Mouse (Mus musculus): ENCODE data around the gene Slc43a2. TPM values are rescaled to one million over a fixed set of nuclear protein-coding genes. Genes with fewer than 3 reads are reported as not detected.

Gene Slc43a2
- polyA plus RNA-seq, 1 experiment from 2014 or later: 2.7 TPM

DNA sequence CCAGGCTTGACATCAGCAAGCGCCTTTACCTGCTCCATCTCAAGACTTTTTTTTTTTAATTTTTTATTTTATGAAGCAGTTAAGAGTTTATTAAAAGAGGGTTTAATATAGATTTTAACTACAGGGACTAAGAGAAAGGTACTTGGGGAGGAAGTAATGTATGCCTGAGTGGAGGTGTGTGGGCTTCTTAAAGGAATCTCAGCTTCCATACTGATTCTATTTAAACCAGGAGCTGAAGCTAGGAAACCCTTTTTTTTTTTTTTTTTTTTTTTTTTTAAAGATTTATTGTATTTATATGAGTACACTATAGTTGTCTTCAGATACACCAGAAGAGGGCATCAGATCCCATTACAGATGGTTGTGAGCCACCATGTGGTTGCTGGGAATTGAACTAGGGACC, 83.3 kb downstream of the Slc43a2 start:
- no peak for ATAC-seq (replicated peaks; ENCODE audit: insufficient number of reproducible peaks, low FRiP score, low TSS enrichment)
- H3K9ac ChIP-seq (ENCODE audit: low read depth, low read length): no peak overlapping the region
- H3K9me3 ChIP-seq (replicated peaks; ENCODE audit: control insufficient read depth, low read length): no peaks in the 10 kb centered on the region
- no peak overlapping the region for H3K27ac ChIP-seq (ENCODE audit: low read depth, low read length)
- no peak overlapping the region for H3K4me3 ChIP-seq (ENCODE audit: low read depth, low read length)
- no peaks in the 10 kb centered on the region for H3K4me1 ChIP-seq (ENCODE audit: control insufficient read depth, insufficient read depth, low read length)
- 92% methylated on average over 1 of the region's 1 CpGs for WGBS (ENCODE audit: insufficient replicate concordance)
- H3K4me2 ChIP-seq: no peak overlapping the region
- no peaks in the 10 kb centered on the region for H3K27me3 ChIP-seq (ENCODE audit: control insufficient read depth, insufficient read depth, low read length)
- H3K36me3 ChIP-seq (ENCODE audit: control insufficient read depth, insufficient read depth, low read length): peaks cover 21% of the 10 kb centered on the region

DNA sequence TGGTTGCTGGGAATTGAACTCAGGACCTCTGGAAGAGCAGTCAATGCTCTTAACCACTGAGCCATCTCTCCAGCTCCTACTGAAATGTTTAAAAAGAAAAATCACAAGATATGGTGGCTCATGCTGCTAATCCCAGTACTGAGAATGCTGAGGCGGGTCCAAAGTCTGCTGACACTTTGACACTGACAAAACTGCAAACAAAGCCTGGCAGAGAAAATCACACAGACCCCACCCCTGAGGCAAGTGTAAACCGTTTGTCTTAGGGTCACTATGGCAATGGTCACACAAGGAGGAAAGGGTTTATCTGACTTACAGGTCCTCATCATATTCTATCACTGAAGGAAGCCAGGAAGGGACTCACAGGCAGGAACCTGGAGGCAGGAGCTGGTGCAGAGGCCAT, 84.1 kb downstream of the Slc43a2 start:
- Histone ChIP-seq H3K9me3 (replicated peaks; ENCODE audit: control insufficient read depth, low read length) (no peaks in the 10 kb centered on the region), H3K36me3 (ENCODE audit: control insufficient read depth, insufficient read depth, low read length) (peaks cover 23% of the 10 kb centered on the region), H3K4me1 (ENCODE audit: control insufficient read depth, insufficient read depth, low read length) (no peaks in the 10 kb centered on the region), H3K27me3 (ENCODE audit: control insufficient read depth, insufficient read depth, low read length) (no peaks in the 10 kb centered on the region), H3K4me2 (no peak overlapping the region), H3K4me3 (ENCODE audit: low read depth, low read length) (no peak overlapping the region), H3K9ac (ENCODE audit: low read depth, low read length) (no peak overlapping the region), H3K27ac (ENCODE audit: low read depth, low read length) (no peak overlapping the region)
- 86% methylated on average over 2 of the region's 2 CpGs for WGBS (ENCODE audit: insufficient replicate concordance)
- no peak for ATAC-seq (replicated peaks; ENCODE audit: insufficient number of reproducible peaks, low FRiP score, low TSS enrichment)

DNA sequence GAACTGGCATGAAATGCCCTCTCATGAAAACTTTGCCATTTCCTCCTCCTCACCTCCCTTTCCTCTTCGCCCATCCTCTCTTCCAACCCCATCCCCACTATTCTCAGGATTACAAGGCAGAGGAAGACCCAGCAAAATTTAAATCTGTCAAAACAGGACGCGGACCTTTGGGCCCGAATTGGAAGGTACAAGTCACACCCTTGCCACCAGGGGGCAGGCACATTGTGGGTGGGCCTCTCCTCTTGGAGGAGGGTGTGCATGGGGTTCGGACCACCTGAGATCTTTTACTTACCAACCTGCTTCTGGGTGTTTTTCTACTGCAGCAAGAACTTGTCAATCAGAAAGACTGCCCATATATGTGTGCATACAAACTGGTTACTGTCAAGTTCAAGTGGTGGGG, 87.6 kb downstream of the Slc43a2 start:
- no peak overlapping the region for H3K27ac ChIP-seq (ENCODE audit: low read depth, low read length)
- 80% methylated on average over 5 of the region's 5 CpGs for WGBS (ENCODE audit: insufficient replicate concordance)
- peaks cover 29% of the 10 kb centered on the region for H3K36me3 ChIP-seq (ENCODE audit: control insufficient read depth, insufficient read depth, low read length)

GRCm38 (mm10) chr11:75620136-75620780, 88.8 kb downstream of the Slc43a2 start:
- Histone ChIP-seq H3K4me1 (ENCODE audit: control insufficient read depth, insufficient read depth, low read length) (peaks cover 25% of the 10 kb centered on the region), H3K9me3 (replicated peaks; ENCODE audit: control insufficient read depth, low read length) (no peaks in the 10 kb centered on the region), H3K9ac (ENCODE audit: low read depth, low read length) (no peak overlapping the region), H3K36me3 (ENCODE audit: control insufficient read depth, insufficient read depth, low read length) (peaks cover 26% of the 10 kb centered on the region), H3K27ac (ENCODE audit: low read depth, low read length) (no peak overlapping the region), H3K27me3 (ENCODE audit: control insufficient read depth, insufficient read depth, low read length) (no peaks in the 10 kb centered on the region), H3K4me3 (ENCODE audit: low read depth, low read length) (no peak overlapping the region), H3K4me2 (no peak overlapping the region)
- WGBS (ENCODE audit: insufficient replicate concordance): 90% methylated on average over 12 of the region's 12 CpGs
- ATAC-seq (replicated peaks; ENCODE audit: insufficient number of reproducible peaks, low FRiP score, low TSS enrichment): no peak

More for the DNA sequence above, 87.6 kb downstream of the Slc43a2 start:
- no peaks in the 10 kb centered on the region for H3K27me3 ChIP-seq (ENCODE audit: control insufficient read depth, insufficient read depth, low read length)
- H3K9ac ChIP-seq (ENCODE audit: low read depth, low read length): no peak overlapping the region
- no peaks in the 10 kb centered on the region for H3K9me3 ChIP-seq (replicated peaks; ENCODE audit: control insufficient read depth, low read length)
- no peak for ATAC-seq (replicated peaks; ENCODE audit: insufficient number of reproducible peaks, low FRiP score, low TSS enrichment)
- H3K4me3 ChIP-seq (ENCODE audit: low read depth, low read length): no peak overlapping the region
- H3K4me2 ChIP-seq: no peak overlapping the region
- H3K4me1 ChIP-seq (ENCODE audit: control insufficient read depth, insufficient read depth, low read length): peaks cover 19% of the 10 kb centered on the region

DNA sequence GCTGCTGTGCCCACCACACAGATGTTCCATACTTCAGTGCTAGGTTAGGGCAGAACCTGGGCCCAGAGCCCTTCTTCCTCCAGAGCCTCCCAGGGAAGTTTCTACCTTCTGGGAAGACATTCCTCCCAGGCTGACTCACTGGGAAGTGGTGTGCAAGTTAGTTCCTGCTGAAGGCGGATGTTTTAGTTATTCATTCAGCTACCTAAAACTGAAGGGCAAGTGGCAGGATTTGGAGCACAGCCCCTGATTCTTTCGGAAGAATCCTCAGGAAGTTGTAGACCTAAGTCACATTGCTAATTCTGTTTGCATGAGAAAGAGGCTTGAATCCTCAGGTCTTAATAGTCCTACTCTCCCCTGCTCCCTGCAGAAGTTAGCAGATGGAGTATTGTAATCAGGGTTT, 89.9 kb downstream of the Slc43a2 start:
- Histone ChIP-seq H3K36me3 (ENCODE audit: control insufficient read depth, insufficient read depth, low read length) (peaks cover 26% of the 10 kb centered on the region), H3K9ac (ENCODE audit: low read depth, low read length) (no peak overlapping the region), H3K4me3 (ENCODE audit: low read depth, low read length) (no peak overlapping the region), H3K27me3 (ENCODE audit: control insufficient read depth, insufficient read depth, low read length) (no peaks in the 10 kb centered on the region), H3K9me3 (replicated peaks; ENCODE audit: control insufficient read depth, low read length) (no peaks in the 10 kb centered on the region), H3K4me2 (no peak overlapping the region), H3K27ac (ENCODE audit: low read depth, low read length) (no peak overlapping the region), H3K4me1 (ENCODE audit: control insufficient read depth, insufficient read depth, low read length) (peaks cover 25% of the 10 kb centered on the region)
- ATAC-seq (replicated peaks; ENCODE audit: insufficient number of reproducible peaks, low FRiP score, low TSS enrichment): no peak
- WGBS (ENCODE audit: insufficient replicate concordance): 78% methylated on average over 2 of the region's 2 CpGs

- Histone ChIP-seq H3K9me3 (replicated peaks; ENCODE audit: control insufficient read depth, low read length) (no peaks in the 10 kb centered on the region), H3K27ac (ENCODE audit: low read depth, low read length) (peak overlapping the region; percentile 51; the same call in 1 of the 2 replicates), H3K9ac (ENCODE audit: low read depth, low read length) (no peak overlapping the region), H3K36me3 (ENCODE audit: control insufficient read depth, insufficient read depth, low read length) (peaks cover 24% of the 10 kb centered on the region), H3K27me3 (ENCODE audit: control insufficient read depth, insufficient read depth, low read length) (no peaks in the 10 kb centered on the region), H3K4me2 (no peak overlapping the region), H3K4me1 (ENCODE audit: control insufficient read depth, insufficient read depth, low read length) (peaks cover 25% of the 10 kb centered on the region), H3K4me3 (ENCODE audit: low read depth, low read length) (no peak overlapping the region)
- 64% methylated on average over 2 of the region's 2 CpGs for WGBS (ENCODE audit: insufficient replicate concordance)
- ATAC-seq (replicated peaks; ENCODE audit: insufficient number of reproducible peaks, low FRiP score, low TSS enrichment): no peak
These were observed 91.3 kb downstream of the Slc43a2 start for GRCm38 (mm10) chr11:75622588-75623329.

DNA sequence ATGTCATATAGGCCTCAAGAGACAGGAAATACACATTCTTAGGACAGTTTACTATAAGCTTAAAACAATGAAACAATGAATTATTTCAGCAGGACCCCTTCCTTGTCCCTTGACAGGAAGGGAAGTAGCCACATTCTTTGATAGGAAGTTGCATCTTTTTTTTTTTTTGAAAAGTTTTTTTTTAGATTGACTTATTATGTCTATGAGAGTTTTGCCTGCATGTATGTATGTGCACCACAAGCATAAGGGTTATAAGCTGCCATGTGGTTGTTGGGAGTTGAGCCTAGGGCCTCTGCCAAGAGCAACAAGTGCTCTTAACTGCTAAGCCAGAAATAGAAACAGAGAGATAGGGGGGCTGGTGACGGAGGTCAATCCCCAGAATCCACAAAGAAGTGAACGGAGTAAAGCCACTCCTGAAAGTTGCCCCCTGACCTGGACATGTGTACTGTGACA, 92.6 kb downstream of the Slc43a2 start:
- H3K27me3 ChIP-seq (ENCODE audit: control insufficient read depth, insufficient read depth, low read length): no peaks in the 10 kb centered on the region
- 26% methylated on average over 2 of the region's 2 CpGs for WGBS (ENCODE audit: insufficient replicate concordance)
- H3K9me3 ChIP-seq (replicated peaks; ENCODE audit: control insufficient read depth, low read length): no peaks in the 10 kb centered on the region
- H3K36me3 ChIP-seq (ENCODE audit: control insufficient read depth, insufficient read depth, low read length): peaks cover 21% of the 10 kb centered on the region
- H3K27ac ChIP-seq (ENCODE audit: low read depth, low read length): peak overlapping the region; percentile 91
- ATAC-seq (replicated peaks; ENCODE audit: insufficient number of reproducible peaks, low FRiP score, low TSS enrichment): 0 out of 2 replicates have a peak, but pooled peaks have one; percentile 41
- peak overlapping the region; percentile 14; the same call in 1 of the 2 replicates for H3K4me2 ChIP-seq
- peaks cover 25% of the 10 kb centered on the region for H3K4me1 ChIP-seq (ENCODE audit: control insufficient read depth, insufficient read depth, low read length)
- H3K9ac ChIP-seq (ENCODE audit: low read depth, low read length): peak overlapping the region; percentile 47; the same call in 1 of the 2 replicates
- no peak overlapping the region for H3K4me3 ChIP-seq (ENCODE audit: low read depth, low read length)

GRCm38 (mm10) chr11:75625820-75626219, 94.3 kb downstream of the Slc43a2 start:
- H3K36me3 ChIP-seq (ENCODE audit: control insufficient read depth, insufficient read depth, low read length): peaks cover 7% of the 10 kb centered on the region
- no peak overlapping the region for H3K9ac ChIP-seq (ENCODE audit: low read depth, low read length)
- H3K4me3 ChIP-seq (ENCODE audit: low read depth, low read length): no peak overlapping the region
- no peak for ATAC-seq (replicated peaks; ENCODE audit: insufficient number of reproducible peaks, low FRiP score, low TSS enrichment)
- no peaks in the 10 kb centered on the region for H3K9me3 ChIP-seq (replicated peaks; ENCODE audit: control insufficient read depth, low read length)
- WGBS (ENCODE audit: insufficient replicate concordance): 95% methylated on average over 4 of the region's 4 CpGs
- no peak overlapping the region for H3K27ac ChIP-seq (ENCODE audit: low read depth, low read length)
- no peak overlapping the region for H3K4me2 ChIP-seq
- no peaks in the 10 kb centered on the region for H3K27me3 ChIP-seq (ENCODE audit: control insufficient read depth, insufficient read depth, low read length)
- peaks cover 31% of the 10 kb centered on the region for H3K4me1 ChIP-seq (ENCODE audit: control insufficient read depth, insufficient read depth, low read length)

Measured in heart, embryonic 11.5 days (tissue).